Mouse (Mus musculus) layer of hippocampus, adult 9-11 months (tissue): ENCODE measurements around the gene Mrpl33.
A peak's percentile ranks its signal among the peaks of the same experiment; 100 is the strongest.
"Not testable (repeated sequence)": the region's sequence is repeated elsewhere in the genome, so short reads cannot be mapped to it uniquely, and the experiment has no call there.

Experiments used
- DNase-seq: peaks from one replicate; pipeline ENCODE4 v3.0.0; 2022

Mrpl33 gene

GRCm38 (mm10) chr5:31598121-31598520 is 1.4 kb downstream of the Mrpl33 start:
- no peak for DNase-seq

- no peak for DNase-seq
These were observed 1.8 kb downstream of the Mrpl33 start for GRCm38 (mm10) chr5:31598579-31598978.

DNA sequence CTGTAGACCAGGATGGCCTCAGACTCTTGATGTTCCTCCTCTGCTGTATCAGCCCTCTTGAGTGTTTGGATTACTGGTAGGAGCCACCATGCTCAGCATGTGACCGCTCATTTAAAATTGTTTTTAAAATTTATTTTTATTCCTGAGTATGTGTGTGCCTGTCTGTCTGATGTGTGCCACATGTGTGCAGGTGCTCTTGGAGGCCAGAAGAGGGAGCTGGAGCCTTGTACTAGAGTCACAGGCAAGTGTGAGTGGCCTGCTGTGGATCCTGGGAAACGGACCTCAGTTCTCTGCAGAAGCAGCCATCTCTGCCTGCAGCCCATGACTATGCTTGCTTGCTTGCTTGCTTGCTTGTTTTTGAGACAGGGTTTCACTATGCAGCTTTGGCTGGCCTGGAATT is 2.4 kb downstream of the Mrpl33 start:
- no peak for DNase-seq

DNA sequence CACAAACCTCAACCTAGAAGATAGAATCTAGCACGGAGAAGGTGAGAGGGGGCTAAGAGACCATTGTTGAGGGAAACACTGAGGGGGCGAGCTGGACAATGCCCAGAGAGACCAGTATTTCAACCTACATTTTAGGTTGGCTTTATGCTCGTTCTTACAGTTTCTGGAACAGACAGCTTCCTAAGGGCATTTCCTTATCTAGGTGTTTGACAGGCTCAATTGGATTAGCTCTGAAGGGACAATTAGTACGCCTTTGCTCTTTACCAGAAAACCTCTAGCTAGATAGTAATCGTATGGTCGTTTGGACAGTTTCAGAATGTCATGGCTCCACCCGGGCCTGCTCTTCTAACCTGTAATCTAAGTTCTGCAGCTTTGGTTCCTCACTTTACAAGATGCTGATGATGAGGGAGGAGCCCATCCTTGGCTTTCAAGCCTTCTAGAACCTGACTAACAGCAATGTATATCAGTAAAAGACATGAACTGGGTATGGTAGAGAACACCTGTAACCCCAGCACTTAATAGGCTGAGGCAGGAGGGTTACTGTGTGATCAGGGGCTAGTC is 4.5 kb downstream of the Mrpl33 start:
- no peak for DNase-seq

- DNase-seq, result peak; percentile 71
These were observed 5.6 kb downstream of the Mrpl33 start for GRCm38 (mm10) chr5:31602377-31602776.

DNA sequence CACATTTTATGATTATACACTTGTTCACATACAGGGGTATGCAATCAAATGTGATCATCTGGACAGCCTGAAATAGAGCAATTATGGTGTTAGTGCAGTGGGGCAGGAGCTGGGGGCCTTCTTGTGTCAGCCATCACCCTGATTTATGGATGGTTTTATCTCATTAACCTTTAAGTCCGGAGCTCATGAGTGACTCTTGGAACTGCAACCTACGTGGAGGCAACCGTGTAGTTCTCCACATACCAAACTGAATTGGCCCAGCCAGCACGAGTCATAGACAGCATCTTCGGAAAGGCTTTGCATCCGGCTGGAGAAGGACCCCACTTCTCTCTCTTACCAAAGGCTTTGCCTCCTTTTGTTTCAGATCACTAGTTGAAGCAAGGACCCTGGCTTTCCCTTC is 7.0 kb downstream of the Mrpl33 start:
- DNase-seq, result no peak

DNA sequence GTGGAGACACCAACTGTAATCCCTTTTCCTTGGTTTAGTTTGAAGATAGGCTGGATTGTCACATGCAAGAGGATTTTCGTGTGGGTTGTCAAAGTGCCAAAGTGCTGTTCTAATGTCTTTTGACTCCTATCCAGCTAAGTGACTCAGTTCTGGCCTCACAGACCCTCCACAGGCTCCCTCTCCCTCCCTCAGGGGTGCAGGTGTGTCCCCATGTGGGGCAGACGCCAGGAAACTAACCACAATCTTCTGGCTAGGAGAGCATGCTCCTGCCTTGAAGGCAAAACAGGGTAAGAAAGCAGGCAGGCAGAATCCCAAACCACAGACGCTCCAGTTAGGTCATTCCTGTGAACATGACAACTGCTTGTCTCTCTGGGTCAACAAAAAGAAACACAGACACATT is 9.4 kb downstream of the Mrpl33 start:
- no peak for DNase-seq

GRCm38 (mm10) chr5:31610376-31611086 is 13.8 kb downstream of the Mrpl33 start:
- no peak for DNase-seq

DNA sequence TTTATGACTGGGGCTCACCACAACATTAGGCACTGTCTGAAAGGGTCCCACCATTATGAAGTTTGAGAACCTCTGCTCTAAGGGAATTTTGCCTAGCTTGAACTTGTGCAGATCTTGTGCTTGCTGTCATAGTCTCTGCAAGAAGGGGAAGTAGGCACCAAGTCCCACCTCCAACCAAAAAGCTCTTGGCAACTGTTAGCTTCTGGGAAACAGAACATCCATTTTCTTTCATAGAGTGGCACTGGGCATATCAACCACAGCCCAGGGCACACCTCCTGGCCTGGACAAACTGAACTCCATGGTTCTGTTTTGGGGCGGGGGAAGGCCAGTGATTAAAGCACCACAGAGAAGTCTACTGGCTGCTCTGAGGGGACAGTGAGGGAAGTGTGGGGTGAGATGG is 14.5 kb downstream of the Mrpl33 start:
- DNase-seq, result no peak

- DNase-seq, result peak; percentile 86
These were observed 17.1 kb downstream of the Mrpl33 start for GRCm38 (mm10) chr5:31613852-31614286.

DNA sequence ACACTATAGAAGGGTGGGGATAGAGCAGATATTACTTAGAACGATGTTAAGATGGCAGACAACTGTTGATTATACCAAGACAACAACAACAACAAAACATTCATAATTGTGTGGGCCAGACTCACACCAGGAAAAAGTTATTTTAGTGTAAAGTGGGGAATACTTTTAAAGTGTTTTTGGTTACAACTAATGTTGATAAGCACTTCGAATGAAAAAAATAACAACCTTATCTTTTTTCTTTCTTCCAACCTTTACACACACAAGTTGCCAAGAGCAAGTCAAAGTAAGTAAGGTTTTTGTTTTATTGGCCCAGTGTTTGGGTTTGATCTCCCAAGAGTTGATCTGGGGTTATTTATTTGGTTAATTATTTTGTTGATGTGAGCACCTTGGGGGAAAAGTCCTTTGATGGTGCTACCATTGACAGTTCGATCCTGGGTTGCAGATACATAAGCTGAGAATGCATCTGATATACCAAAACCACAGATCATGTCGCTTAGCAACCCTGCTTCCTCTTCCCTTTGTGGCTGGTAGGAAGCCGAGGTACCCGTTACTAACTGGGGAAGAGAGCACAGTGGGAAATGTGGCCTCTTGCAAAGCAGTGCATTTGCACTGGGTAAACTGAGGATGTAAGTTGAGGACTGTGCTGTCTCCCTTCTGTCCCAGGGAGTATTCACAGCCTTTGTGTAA is 17.7 kb downstream of the Mrpl33 start:
- no peak for DNase-seq

GRCm38 (mm10) chr5:31620326-31620725 is 23.6 kb downstream of the Mrpl33 start:
- no peak for DNase-seq

DNA sequence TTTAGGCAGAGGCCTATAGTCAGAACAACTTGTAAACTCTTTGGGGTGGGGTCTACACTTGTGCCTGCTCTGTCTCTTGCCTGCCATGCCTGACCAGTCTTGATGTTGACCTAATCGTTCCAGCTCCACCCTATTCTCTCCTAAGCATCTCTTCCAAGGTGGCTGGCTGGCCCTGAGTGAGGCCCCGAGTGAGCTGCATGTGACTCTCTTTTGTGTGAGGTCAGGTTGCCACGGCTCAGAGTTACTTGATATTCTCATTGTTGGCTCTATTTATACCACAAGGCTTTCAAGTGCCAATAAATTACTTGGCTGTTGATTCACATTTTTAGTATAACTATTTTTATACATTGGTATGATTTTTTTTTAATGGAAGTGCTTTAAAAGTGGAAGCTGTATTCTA is 30.4 kb downstream of the Mrpl33 start:
- no peak for DNase-seq

- no peak for DNase-seq
These were observed 31.1 kb downstream of the Mrpl33 start for GRCm38 (mm10) chr5:31627562-31628526.

DNA sequence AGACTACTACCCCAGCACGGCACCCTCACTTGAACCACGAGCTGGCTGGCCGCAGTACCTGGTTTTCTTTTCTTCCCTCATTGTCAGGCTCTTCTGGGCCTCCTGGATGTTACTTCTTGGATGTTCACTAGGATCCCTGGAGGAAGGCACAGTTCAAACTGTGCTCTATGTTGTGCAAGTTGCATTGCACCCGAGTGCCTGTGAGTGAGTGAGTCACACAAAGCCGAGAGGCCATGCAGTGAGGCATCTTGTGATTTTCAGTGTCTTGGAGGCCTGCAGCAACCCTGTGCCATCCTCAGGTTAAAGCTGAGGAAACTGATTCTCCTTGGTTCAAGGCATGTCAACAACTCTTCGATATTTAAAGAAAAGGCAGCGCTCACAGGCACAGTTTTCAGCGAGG is 31.8 kb downstream of the Mrpl33 start:
- no peak for DNase-seq

- DNase-seq, result no peak
These were observed 33.3 kb downstream of the Mrpl33 start for GRCm38 (mm10) chr5:31630064-31630463.

GRCm38 (mm10) chr5:31631169-31631568 is 34.4 kb downstream of the Mrpl33 start:
- not testable (repeated sequence) for DNase-seq

DNA sequence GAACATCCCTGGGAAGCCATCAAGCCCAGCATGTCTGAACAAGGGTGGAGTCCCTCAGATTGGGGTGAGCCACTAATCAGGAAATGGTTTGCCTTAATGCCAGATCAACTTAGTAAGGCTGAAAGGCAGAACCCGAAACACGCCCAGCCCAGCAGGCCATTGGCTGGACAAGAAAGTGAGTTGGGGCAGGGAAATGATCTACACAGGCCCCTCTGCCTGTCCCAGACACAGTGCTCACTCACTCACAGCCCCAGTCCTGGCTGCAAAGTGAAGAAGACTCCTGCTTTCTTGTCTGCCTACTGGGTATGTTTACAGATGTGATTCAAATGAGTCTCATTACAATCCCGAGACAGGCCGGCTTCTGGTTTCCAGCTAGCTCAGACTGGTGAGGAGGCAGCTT is 37.4 kb downstream of the Mrpl33 start:
- no peak for DNase-seq

GRCm38 (mm10) chr5:31634679-31635078 is 37.9 kb downstream of the Mrpl33 start:
- no peak for DNase-seq

DNA sequence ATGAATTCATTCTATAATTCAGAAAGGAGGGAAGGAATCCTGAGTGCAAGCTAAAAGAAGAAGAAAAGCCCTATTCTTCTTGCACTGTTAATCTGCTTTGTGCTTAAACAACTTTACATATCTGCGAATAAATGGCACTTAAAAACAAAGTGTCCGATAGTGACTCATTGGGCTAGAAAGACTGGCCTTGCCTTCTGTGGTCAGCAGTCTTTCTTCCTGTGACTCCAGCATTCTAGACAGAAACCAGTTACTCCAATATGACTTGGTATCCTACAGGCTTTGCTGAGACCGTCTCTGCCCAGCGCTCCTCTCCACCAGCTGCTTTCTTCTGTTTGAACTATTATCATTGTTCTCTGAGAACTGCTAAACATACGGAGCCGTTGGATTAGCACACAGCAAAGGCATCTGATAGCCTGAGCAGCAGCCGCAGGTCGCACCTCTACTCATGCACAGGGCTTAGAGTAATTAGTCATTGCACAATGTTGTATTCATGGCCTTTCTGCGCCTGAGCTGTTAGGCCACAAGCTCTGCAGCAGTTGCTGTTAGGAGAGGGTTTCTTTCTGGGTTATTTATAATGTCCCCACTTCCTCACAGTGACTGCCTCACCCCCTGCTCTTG is 40.0 kb downstream of the Mrpl33 start:
- no peak for DNase-seq

DNA sequence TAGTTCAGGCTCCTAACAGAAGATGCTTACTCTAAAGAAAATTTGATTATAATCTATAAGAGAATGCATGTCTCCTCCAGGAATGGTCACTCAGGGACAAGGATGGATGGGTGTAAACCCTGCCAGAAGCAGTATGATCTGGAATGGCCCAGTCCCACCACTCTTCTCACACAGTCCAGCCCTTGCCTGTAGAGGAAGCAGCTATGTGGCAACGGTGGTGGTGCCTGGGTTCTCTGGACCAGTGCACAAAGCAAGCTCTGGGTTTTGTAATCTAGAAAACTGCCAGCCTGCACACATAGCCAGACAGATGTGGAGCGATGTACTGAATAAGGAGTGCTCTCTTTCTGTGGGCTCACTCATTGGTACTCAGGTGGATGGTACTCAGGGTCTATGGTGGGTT is 43.8 kb downstream of the Mrpl33 start:
- DNase-seq, result no peak

- no peak for DNase-seq
These were observed 45.6 kb downstream of the Mrpl33 start for GRCm38 (mm10) chr5:31642300-31642699.

- no peak for DNase-seq
These were observed 47.5 kb downstream of the Mrpl33 start for GRCm38 (mm10) chr5:31644272-31644671.
